Mouse (Mus musculus): ENCODE measurements at regions not wholly inside any gene's neighbourhood (a gene's known extent, or its start where the extent isn't known, plus 50 kb on each side); places are given as distances from the start of the nearest gene placed in this dataset.
A peak's percentile ranks its signal among the peaks of the same experiment; 100 is the strongest.

DNA sequence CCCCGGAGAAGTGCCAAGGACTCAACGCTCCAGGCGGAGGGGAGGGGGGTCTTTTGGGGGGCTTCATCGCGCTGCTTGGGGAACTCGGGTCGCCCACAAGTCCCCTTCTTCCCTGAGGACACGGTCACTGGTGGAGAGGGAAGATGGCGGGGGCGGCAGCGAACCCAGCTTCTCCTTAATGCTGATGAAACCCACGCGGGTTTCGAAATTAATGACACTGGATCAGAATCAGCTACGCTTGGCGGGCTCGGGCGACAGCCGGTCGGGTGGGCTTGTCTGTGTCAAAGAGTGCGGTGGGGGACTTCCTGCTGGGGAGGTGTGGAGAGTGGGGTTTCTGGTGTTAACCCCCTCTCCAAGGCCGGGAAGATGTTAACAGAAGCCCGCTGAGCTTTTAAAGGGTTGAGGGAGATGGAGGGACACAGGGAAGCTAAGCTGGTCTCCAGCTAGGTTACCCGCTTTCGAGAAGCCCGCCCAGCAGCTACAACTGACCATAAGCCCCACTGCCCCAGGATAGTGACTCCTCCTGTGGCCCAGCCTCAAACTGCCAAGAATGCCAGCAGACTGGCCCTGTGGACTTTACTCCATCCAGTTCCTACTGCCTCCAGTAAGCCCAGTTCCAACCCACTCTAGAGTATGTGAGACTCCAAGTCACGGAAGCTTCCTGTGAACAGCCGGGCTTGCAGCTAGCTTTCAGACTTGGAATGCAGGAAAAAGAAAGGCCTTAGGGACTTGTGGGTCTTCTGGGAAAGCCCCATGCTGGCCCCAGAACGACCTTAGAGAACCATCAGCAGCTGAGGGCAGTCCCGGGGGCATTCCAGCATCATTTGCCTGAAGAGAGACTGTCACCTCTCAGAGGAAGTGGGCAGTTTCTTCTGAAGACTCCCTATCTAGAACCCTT lies 337.7 kb downstream of the H2al1j start:
- TF ChIP-seq POLR2A (IDR thresholded peaks at IDR 0.05; ENCODE audit: low read depth, low read length) (peak; percentile 65; the same call in 1 of the 2 replicates), CTCF (IDR thresholded peaks at IDR 0.05; ENCODE audit: extremely low read depth, insufficient read length, insufficient replicate concordance, low read depth, low read length) (no peak)
- Histone ChIP-seq H3K4me3 (ENCODE audit: low read depth, low read length) (peak overlapping the region; percentile 91), H3K27me3 (ENCODE audit: control insufficient read depth, insufficient read depth, low read length) (no peaks in the 10 kb centered on the region), H3K4me1 (ENCODE audit: control insufficient read depth, insufficient read depth, insufficient read length, low read length) (peaks cover 26% of the 10 kb centered on the region; the same call in 1 of the 2 replicates), H3K36me3 (ENCODE audit: control insufficient read depth, insufficient read depth, low read length) (no peaks in the 10 kb centered on the region), H3K27ac (ENCODE audit: insufficient read depth, low read depth, low read length) (peak overlapping the region; percentile 99)
- WGBS, result 15% methylated on average over 30 of the region's 30 CpGs

- Histone ChIP-seq H3K4me1 (ENCODE audit: control insufficient read depth, insufficient read depth, insufficient read length, low read length) (peaks cover 26% of the 10 kb centered on the region; the same call in 1 of the 2 replicates), H3K27ac (ENCODE audit: insufficient read depth, low read depth, low read length) (peak overlapping the region; percentile 99; the same call in 1 of the 2 replicates), H3K27me3 (ENCODE audit: control insufficient read depth, insufficient read depth, low read length) (no peaks in the 10 kb centered on the region), H3K4me3 (ENCODE audit: low read depth, low read length) (no peak overlapping the region), H3K36me3 (ENCODE audit: control insufficient read depth, insufficient read depth, low read length) (no peaks in the 10 kb centered on the region)
- no peak for TF ChIP-seq CTCF (IDR thresholded peaks at IDR 0.05; ENCODE audit: extremely low read depth, insufficient read length, insufficient replicate concordance, low read depth, low read length)
- no peak for TF ChIP-seq POLR2A (IDR thresholded peaks at IDR 0.05; ENCODE audit: low read depth, low read length)
- 15% methylated on average over 9 of the region's 15 CpGs for WGBS
Observed at GRCm38 (mm10) chrX:11666517-11666916, 338.9 kb downstream of the H2al1j start.

- no peak overlapping the region for H3K4me3 ChIP-seq (ENCODE audit: low read depth, low read length)
- no peaks in the 10 kb centered on the region for H3K27me3 ChIP-seq (ENCODE audit: control insufficient read depth, insufficient read depth, low read length)
- H3K36me3 ChIP-seq (ENCODE audit: control insufficient read depth, insufficient read depth, low read length), result no peaks in the 10 kb centered on the region
- H3K4me1 ChIP-seq (ENCODE audit: control insufficient read depth, insufficient read depth, insufficient read length, low read length), result peaks cover 6% of the 10 kb centered on the region; the same call in 1 of the 2 replicates
- TF ChIP-seq CTCF (IDR thresholded peaks at IDR 0.05; ENCODE audit: extremely low read depth, insufficient read length, insufficient replicate concordance, low read depth, low read length) (no peak), POLR2A (IDR thresholded peaks at IDR 0.05; ENCODE audit: low read depth, low read length) (no peak)
- 76% methylated on average over 8 of the region's 8 CpGs for WGBS
- H3K27ac ChIP-seq (ENCODE audit: insufficient read depth, low read depth, low read length), result no peak overlapping the region
Observed at GRCm38 (mm10) chrX:11671805-11672204, 344.2 kb downstream of the H2al1j start.

GRCm38 (mm10) chrX:11678086-11678485 lies 350.5 kb downstream of the H2al1j start:
- Histone ChIP-seq H3K27me3 (ENCODE audit: control insufficient read depth, insufficient read depth, low read length) (no peaks in the 10 kb centered on the region), H3K4me1 (ENCODE audit: control insufficient read depth, insufficient read depth, insufficient read length, low read length) (no peaks in the 10 kb centered on the region), H3K4me3 (ENCODE audit: low read depth, low read length) (no peak overlapping the region), H3K27ac (ENCODE audit: insufficient read depth, low read depth, low read length) (no peak overlapping the region), H3K36me3 (ENCODE audit: control insufficient read depth, insufficient read depth, low read length) (no peaks in the 10 kb centered on the region)
- 66% methylated on average over 2 of the region's 2 CpGs for WGBS
- TF ChIP-seq POLR2A (IDR thresholded peaks at IDR 0.05; ENCODE audit: low read depth, low read length) (no peak), CTCF (IDR thresholded peaks at IDR 0.05; ENCODE audit: extremely low read depth, insufficient read length, insufficient replicate concordance, low read depth, low read length) (no peak)

GRCm38 (mm10) chrX:11681274-11681673 lies 353.7 kb downstream of the H2al1j start:
- no peak overlapping the region for H3K4me3 ChIP-seq (ENCODE audit: low read depth, low read length)
- H3K36me3 ChIP-seq (ENCODE audit: control insufficient read depth, insufficient read depth, low read length), result no peaks in the 10 kb centered on the region
- H3K27ac ChIP-seq (ENCODE audit: insufficient read depth, low read depth, low read length), result no peak overlapping the region
- H3K27me3 ChIP-seq (ENCODE audit: control insufficient read depth, insufficient read depth, low read length), result no peaks in the 10 kb centered on the region
- H3K4me1 ChIP-seq (ENCODE audit: control insufficient read depth, insufficient read depth, insufficient read length, low read length), result no peaks in the 10 kb centered on the region
- no peak for TF ChIP-seq CTCF (IDR thresholded peaks at IDR 0.05; ENCODE audit: extremely low read depth, insufficient read length, insufficient replicate concordance, low read depth, low read length)
- 84% methylated on average over 2 of the region's 2 CpGs for WGBS

GRCm38 (mm10) chrX:11689989-11690405 lies 362.4 kb downstream of the H2al1j start:
- WGBS, result 27% methylated on average over 18 of the region's 18 CpGs
- Histone ChIP-seq H3K4me1 (ENCODE audit: control insufficient read depth, insufficient read depth, insufficient read length, low read length) (peaks cover 3% of the 10 kb centered on the region; the same call in 1 of the 2 replicates), H3K27ac (ENCODE audit: insufficient read depth, low read depth, low read length) (no peak overlapping the region), H3K4me3 (ENCODE audit: low read depth, low read length) (peak overlapping the region; percentile 52), H3K36me3 (ENCODE audit: control insufficient read depth, insufficient read depth, low read length) (no peaks in the 10 kb centered on the region), H3K27me3 (ENCODE audit: control insufficient read depth, insufficient read depth, low read length) (no peaks in the 10 kb centered on the region)
- no peak for TF ChIP-seq CTCF (IDR thresholded peaks at IDR 0.05; ENCODE audit: extremely low read depth, insufficient read length, insufficient replicate concordance, low read depth, low read length)
- TF ChIP-seq POLR2A (IDR thresholded peaks at IDR 0.05; ENCODE audit: low read depth, low read length), result no peak

GRCm38 (mm10) chrX:11690446-11690845 lies 362.8 kb downstream of the H2al1j start:
- no peak for TF ChIP-seq CTCF (IDR thresholded peaks at IDR 0.05; ENCODE audit: extremely low read depth, insufficient read length, insufficient replicate concordance, low read depth, low read length)
- TF ChIP-seq POLR2A (IDR thresholded peaks at IDR 0.05; ENCODE audit: low read depth, low read length), result no peak
- H3K36me3 ChIP-seq (ENCODE audit: control insufficient read depth, insufficient read depth, low read length), result no peaks in the 10 kb centered on the region
- H3K4me1 ChIP-seq (ENCODE audit: control insufficient read depth, insufficient read depth, insufficient read length, low read length), result peaks cover 3% of the 10 kb centered on the region; the same call in 1 of the 2 replicates
- H3K27ac ChIP-seq (ENCODE audit: insufficient read depth, low read depth, low read length), result no peak overlapping the region
- peak overlapping the region; percentile 52; the same call in 1 of the 2 replicates for H3K4me3 ChIP-seq (ENCODE audit: low read depth, low read length)
- WGBS, result 35% methylated on average over 5 of the region's 5 CpGs
- no peaks in the 10 kb centered on the region for H3K27me3 ChIP-seq (ENCODE audit: control insufficient read depth, insufficient read depth, low read length)
